Mouse (Mus musculus): ENCODE results near the gene Thsd7b. TPM values are rescaled to one million over a fixed set of nuclear protein-coding genes. Genes with fewer than 3 reads are reported as not detected.
A peak's percentile ranks its signal among the peaks of the same experiment; 100 is the strongest.

Thsd7b gene
- polyA plus RNA-seq, 1 experiment from 2014 or later: 13.0 TPM

DNA sequence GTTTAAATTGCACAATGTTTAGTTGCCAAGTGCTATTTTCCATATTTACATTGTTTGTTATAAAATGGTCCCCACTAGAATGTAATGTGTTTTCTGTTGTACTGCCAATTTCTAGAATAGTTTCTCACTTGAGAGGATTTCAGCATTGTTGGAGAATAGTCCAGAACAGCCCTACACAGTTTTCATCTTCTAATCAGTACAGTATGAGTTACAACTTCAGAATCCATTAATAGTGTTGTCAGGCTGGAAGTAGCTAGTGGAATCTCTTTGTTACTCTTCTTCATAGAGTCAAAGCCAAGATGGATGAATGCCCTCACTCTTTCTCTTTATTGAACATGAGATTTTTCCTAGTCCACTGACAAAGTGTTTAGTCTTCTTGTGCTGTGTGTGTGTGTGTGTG is 525.4 kb downstream of the Thsd7b start:
- Histone ChIP-seq H3K9me3 (no peaks in the 10 kb centered on the region), H3K9ac (no peak overlapping the region), H3K36me3 (no peaks in the 10 kb centered on the region), H3K4me1 (replicated peaks) (no peaks in the 10 kb centered on the region), H3K27me3 (no peaks in the 10 kb centered on the region), H3K4me3 (no peak overlapping the region), H3K27ac (replicated peaks) (no peak overlapping the region), H3K4me2 (no peak overlapping the region)
- ATAC-seq (ENCODE audit: low FRiP score, low read depth): no peak

DNA sequence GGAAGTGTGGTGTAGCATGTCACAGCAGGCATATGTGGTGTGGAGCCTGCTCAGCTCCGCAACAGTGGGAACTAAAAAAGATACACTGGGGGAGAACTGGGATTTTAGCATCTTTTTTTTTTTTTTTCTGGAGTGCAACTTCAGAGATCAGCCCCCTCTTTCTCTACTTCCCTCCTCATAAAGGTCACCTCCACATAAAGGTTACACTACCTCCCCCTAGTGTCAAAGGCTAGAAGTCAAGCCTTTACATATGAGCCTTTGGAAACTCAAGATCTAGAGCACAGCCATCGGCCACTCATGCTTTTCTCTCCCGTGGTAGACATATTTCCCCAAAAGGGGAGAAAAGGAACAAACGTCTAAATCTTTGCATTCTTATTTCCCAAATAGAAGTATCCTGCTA is 553.8 kb downstream of the Thsd7b start:
- no peak for ATAC-seq (ENCODE audit: low FRiP score, low read depth)
- H3K27ac ChIP-seq (replicated peaks): no peak overlapping the region
- H3K27me3 ChIP-seq: no peaks in the 10 kb centered on the region
- no peak overlapping the region for H3K4me2 ChIP-seq
- no peaks in the 10 kb centered on the region for H3K36me3 ChIP-seq
- H3K4me1 ChIP-seq (replicated peaks): no peaks in the 10 kb centered on the region
- H3K4me3 ChIP-seq: no peak overlapping the region
- no peaks in the 10 kb centered on the region for H3K9me3 ChIP-seq
- H3K9ac ChIP-seq: no peak overlapping the region
- WGBS: 76% methylated on average over 4 of the region's 4 CpGs

GRCm38 (mm10) chr1:129837324-129837723 is 564.2 kb downstream of the Thsd7b start:
- Histone ChIP-seq H3K4me1 (replicated peaks) (no peaks in the 10 kb centered on the region; the same call in 1 of the 2 replicates), H3K27ac (replicated peaks) (no peak overlapping the region), H3K36me3 (no peaks in the 10 kb centered on the region), H3K4me3 (no peak overlapping the region), H3K4me2 (no peak overlapping the region), H3K27me3 (no peaks in the 10 kb centered on the region), H3K9me3 (no peaks in the 10 kb centered on the region), H3K9ac (no peak overlapping the region)
- WGBS: 65% methylated on average over 2 of the region's 2 CpGs
- ATAC-seq (ENCODE audit: low FRiP score, low read depth): no peak

DNA sequence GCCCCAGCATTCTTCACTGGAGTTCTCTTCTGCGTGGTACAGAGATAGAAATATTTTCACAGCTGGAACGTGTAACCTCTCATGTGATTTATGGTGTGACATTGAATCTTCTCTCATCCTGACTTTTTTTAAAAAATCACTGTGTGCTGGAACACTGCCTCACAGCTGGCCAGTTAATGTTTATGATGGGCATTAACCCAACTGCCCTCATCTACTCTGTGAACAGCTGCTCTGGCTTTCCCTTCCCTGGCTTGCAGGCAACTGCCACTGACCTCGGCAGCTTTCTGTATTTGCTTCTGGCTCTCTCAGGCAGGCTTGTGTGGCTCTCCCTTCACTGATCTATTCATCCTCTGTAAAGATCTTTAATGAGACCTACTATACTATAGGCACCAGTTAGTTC is 564.7 kb downstream of the Thsd7b start:
- no peaks in the 10 kb centered on the region for H3K27me3 ChIP-seq
- no peaks in the 10 kb centered on the region for H3K9me3 ChIP-seq
- 52% methylated on average over 3 of the region's 3 CpGs for WGBS
- H3K9ac ChIP-seq: no peak overlapping the region
- H3K36me3 ChIP-seq: no peaks in the 10 kb centered on the region
- no peak for ATAC-seq (ENCODE audit: low FRiP score, low read depth)
- H3K4me2 ChIP-seq: no peak overlapping the region
- no peaks in the 10 kb centered on the region; the same call in 1 of the 2 replicates for H3K4me1 ChIP-seq (replicated peaks)
- H3K4me3 ChIP-seq: no peak overlapping the region
- no peak overlapping the region for H3K27ac ChIP-seq (replicated peaks)

DNA sequence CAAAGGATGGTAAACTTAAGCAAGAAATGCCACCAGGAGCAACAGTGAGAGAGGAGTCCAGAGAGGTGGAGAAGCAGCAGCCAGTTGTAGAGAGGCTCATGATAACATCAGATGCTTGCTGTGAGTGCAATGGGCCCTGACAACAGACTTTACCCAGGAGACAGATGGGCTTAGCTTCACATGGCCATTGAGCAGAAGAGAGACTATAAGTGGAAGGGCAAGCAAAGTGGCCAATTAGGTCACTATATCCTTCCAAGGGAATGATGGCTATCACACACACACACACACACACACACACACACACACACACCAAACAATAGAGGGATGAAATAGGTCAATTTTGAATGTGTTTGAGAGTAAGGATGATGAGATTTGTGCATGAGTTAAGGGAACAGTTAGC is 565.4 kb downstream of the Thsd7b start:
- Histone ChIP-seq H3K27me3 (no peaks in the 10 kb centered on the region), H3K4me2 (no peak overlapping the region), H3K36me3 (no peaks in the 10 kb centered on the region), H3K4me1 (replicated peaks) (no peaks in the 10 kb centered on the region; the same call in 1 of the 2 replicates), H3K9ac (no peak overlapping the region), H3K27ac (replicated peaks) (no peak overlapping the region), H3K4me3 (no peak overlapping the region), H3K9me3 (no peaks in the 10 kb centered on the region)
- no peak for ATAC-seq (ENCODE audit: low FRiP score, low read depth)

GRCm38 (mm10) chr1:129843416-129843815 is 570.3 kb downstream of the Thsd7b start:
- 51% methylated on average over 2 of the region's 2 CpGs for WGBS
- H3K27me3 ChIP-seq: no peaks in the 10 kb centered on the region
- no peak overlapping the region for H3K9ac ChIP-seq
- H3K36me3 ChIP-seq: no peaks in the 10 kb centered on the region
- no peak overlapping the region for H3K27ac ChIP-seq (replicated peaks)
- H3K4me1 ChIP-seq (replicated peaks): no peaks in the 10 kb centered on the region
- no peak overlapping the region for H3K4me2 ChIP-seq
- ATAC-seq (ENCODE audit: low FRiP score, low read depth): no peak
- H3K4me3 ChIP-seq: no peak overlapping the region
- no peaks in the 10 kb centered on the region for H3K9me3 ChIP-seq

DNA sequence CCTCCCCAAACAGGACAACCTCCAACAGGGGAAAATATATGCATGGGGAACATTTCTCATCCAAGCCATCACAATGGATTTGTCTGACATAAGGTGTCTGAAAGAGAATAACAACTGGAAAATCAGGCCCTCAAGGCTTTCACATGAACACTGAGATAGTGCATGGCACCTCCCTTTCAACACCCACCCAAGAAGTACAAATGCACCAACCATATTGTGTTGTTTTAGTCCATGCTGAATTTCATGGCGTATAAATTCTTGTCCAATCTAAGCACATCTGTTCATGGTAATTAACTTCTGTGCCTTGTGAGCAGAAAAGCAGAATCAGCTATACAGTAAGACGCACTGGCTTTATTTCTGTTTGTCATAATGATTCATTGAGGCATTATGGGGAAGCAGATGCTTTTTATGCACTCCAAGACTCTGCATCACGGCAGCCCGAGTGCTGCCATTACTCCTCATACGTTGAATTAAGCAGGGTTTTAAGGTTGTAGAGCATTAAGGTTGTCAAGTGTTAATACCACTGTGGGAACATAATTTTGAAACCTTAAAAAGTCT is 577.0 kb downstream of the Thsd7b start:
- H3K4me1 ChIP-seq (replicated peaks): no peaks in the 10 kb centered on the region
- no peak overlapping the region for H3K9ac ChIP-seq
- 61% methylated on average over 5 of the region's 5 CpGs for WGBS
- no peaks in the 10 kb centered on the region for H3K9me3 ChIP-seq
- no peaks in the 10 kb centered on the region for H3K36me3 ChIP-seq
- H3K4me2 ChIP-seq: no peak overlapping the region
- peak; percentile 45; the same call in 1 of the 2 replicates for ATAC-seq (ENCODE audit: low FRiP score, low read depth)
- H3K27ac ChIP-seq (replicated peaks): no peak overlapping the region
- no peak overlapping the region for H3K4me3 ChIP-seq
- H3K27me3 ChIP-seq: no peaks in the 10 kb centered on the region

DNA sequence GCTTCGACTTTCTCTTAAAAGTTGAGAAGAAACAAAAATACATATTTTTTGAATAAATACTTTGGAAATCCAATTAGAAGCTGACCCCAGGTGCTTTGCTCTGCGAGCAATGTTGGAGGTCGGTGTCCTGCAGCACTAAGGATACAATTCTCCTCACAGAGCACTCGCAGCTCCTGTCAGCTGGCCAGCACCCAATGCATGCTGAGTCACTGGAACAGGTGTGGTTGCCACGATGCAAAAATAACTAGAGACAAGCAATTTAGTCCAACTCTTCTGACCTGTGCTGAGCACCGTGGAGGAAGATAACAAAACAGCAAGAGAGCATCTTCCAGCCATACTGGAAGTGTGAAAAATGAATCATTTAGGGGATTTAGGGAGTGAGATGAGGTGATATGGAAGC is 594.6 kb downstream of the Thsd7b start:
- WGBS: 79% methylated on average over 6 of the region's 6 CpGs
- H3K36me3 ChIP-seq: no peaks in the 10 kb centered on the region
- H3K9ac ChIP-seq: no peak overlapping the region
- H3K4me3 ChIP-seq: no peak overlapping the region
- no peaks in the 10 kb centered on the region for H3K27me3 ChIP-seq
- no peaks in the 10 kb centered on the region for H3K4me1 ChIP-seq (replicated peaks)
- ATAC-seq (ENCODE audit: low FRiP score, low read depth): no peak
- no peak overlapping the region for H3K27ac ChIP-seq (replicated peaks)
- no peaks in the 10 kb centered on the region for H3K9me3 ChIP-seq
- no peak overlapping the region for H3K4me2 ChIP-seq

DNA sequence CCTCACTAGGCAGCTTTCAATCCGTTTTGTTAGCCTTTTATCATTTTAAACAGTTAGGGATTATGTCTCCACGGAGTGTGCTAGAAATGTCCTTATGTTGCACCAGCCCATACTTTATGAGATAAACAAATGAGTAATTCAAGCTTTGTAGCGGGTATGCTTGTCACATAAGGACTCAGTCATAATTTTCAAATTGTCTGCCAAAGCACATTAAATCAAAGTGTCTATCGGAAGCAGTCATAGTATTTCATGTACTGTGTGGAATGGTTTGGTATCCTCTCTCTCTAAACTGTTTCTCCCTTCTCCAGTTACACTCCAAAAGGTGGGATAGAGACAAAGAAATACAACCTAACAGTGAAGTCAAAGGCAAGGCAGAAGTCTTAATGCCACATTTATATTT is 601.3 kb downstream of the Thsd7b start:
- Histone ChIP-seq H3K27ac (replicated peaks) (no peak overlapping the region), H3K9ac (no peak overlapping the region), H3K27me3 (no peaks in the 10 kb centered on the region), H3K9me3 (no peaks in the 10 kb centered on the region), H3K4me1 (replicated peaks) (no peaks in the 10 kb centered on the region), H3K4me2 (no peak overlapping the region), H3K4me3 (no peak overlapping the region), H3K36me3 (no peaks in the 10 kb centered on the region)
- 69% methylated on average over 4 of the region's 4 CpGs for WGBS
- ATAC-seq (ENCODE audit: low FRiP score, low read depth): no peak

DNA sequence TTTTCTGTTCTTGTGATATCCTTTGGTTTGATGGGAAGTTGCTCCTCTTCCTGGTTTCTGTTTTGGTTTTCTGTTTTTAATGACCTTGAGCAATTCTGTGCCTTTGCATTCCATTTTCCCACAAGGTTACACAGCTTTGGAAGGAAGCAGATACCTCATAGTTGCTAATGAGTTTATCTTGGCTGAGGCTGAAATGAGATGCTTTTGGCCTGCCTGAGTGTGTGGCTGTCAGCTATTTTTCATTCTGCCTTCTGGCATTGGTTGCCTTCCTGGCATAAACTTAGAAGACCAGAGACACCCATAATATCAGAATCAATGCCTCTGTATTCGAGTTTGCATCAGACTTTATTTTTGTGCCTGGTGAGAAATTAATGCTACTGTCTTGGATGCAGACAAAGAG is 614.8 kb downstream of the Thsd7b start:
- H3K27me3 ChIP-seq: no peaks in the 10 kb centered on the region
- no peaks in the 10 kb centered on the region for H3K36me3 ChIP-seq
- ATAC-seq (ENCODE audit: low FRiP score, low read depth): no peak
- H3K9me3 ChIP-seq: no peaks in the 10 kb centered on the region
- WGBS: 51% methylated on average over 1 of the region's 1 CpGs
- H3K27ac ChIP-seq (replicated peaks): no peak overlapping the region
- H3K4me2 ChIP-seq: no peak overlapping the region
- H3K9ac ChIP-seq: no peak overlapping the region
- H3K4me3 ChIP-seq: no peak overlapping the region
- no peaks in the 10 kb centered on the region for H3K4me1 ChIP-seq (replicated peaks)

- no peaks in the 10 kb centered on the region for H3K36me3 ChIP-seq
- no peak overlapping the region for H3K9ac ChIP-seq
- 74% methylated on average over 5 of the region's 5 CpGs for WGBS
- no peaks in the 10 kb centered on the region for H3K9me3 ChIP-seq
- H3K4me2 ChIP-seq: no peak overlapping the region
- H3K4me1 ChIP-seq (replicated peaks): 0 out of 2 replicates have a peak, but pooled peaks cover under 1% of the 10 kb centered on the region
- H3K27ac ChIP-seq (replicated peaks): no peak overlapping the region
- no peak overlapping the region for H3K4me3 ChIP-seq
- H3K27me3 ChIP-seq: no peaks in the 10 kb centered on the region
- no peak for ATAC-seq (ENCODE audit: low FRiP score, low read depth)
Measured at GRCm38 (mm10) chr1:129898121-129898520, 625.0 kb downstream of the Thsd7b start.

- H3K27me3 ChIP-seq: no peaks in the 10 kb centered on the region
- no peak for ATAC-seq (ENCODE audit: low FRiP score, low read depth)
- H3K4me1 ChIP-seq (replicated peaks): 0 out of 2 replicates have a peak, but pooled peaks cover 3% of the 10 kb centered on the region
- H3K4me2 ChIP-seq: no peak overlapping the region
- no peak overlapping the region for H3K27ac ChIP-seq (replicated peaks)
- H3K36me3 ChIP-seq: no peaks in the 10 kb centered on the region
- H3K9ac ChIP-seq: no peak overlapping the region
- H3K4me3 ChIP-seq: no peak overlapping the region
- H3K9me3 ChIP-seq: no peaks in the 10 kb centered on the region
- 38% methylated on average over 4 of the region's 4 CpGs for WGBS
Measured at GRCm38 (mm10) chr1:129915484-129915883, 642.4 kb downstream of the Thsd7b start.

DNA sequence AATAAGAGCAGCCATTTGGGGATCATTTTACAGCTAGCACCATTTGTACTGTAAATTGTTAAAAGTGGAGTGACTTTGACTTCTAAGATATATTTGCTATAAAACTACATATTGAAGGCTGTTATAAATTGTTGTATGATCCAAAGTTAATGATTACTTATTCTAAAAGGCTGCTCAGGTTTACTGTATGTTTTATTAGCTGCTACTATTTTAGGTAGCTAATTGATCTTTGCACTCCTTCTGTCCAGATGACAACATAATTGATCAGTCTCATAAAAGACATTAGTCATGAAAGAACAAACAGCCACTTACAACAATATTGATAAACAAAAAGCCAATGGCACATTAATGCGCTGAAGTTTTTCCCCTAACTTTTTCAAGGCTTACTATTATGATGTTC is 644.5 kb downstream of the Thsd7b start:
- no peak overlapping the region for H3K9ac ChIP-seq
- no peaks in the 10 kb centered on the region for H3K27me3 ChIP-seq
- WGBS: 96% methylated on average over 1 of the region's 1 CpGs
- H3K4me2 ChIP-seq: no peak overlapping the region
- no peak overlapping the region for H3K27ac ChIP-seq (replicated peaks)
- no peaks in the 10 kb centered on the region for H3K36me3 ChIP-seq
- no peaks in the 10 kb centered on the region for H3K9me3 ChIP-seq
- ATAC-seq (ENCODE audit: low FRiP score, low read depth): no peak
- H3K4me1 ChIP-seq (replicated peaks): 0 out of 2 replicates have a peak, but pooled peaks cover 3% of the 10 kb centered on the region
- H3K4me3 ChIP-seq: no peak overlapping the region

All from hindbrain, embryonic 15.5 days (tissue).